Mouse (Mus musculus): ENCODE results near the gene Vkorc1. TPM values are rescaled to one million over a fixed set of nuclear protein-coding genes. Genes with fewer than 3 reads are reported as not detected.

Vkorc1 gene
- polyA plus RNA-seq, 1 experiment from 2014 or later = 66.7 TPM

GRCm38 (mm10) chr7:127870136-127870821 is 25.1 kb downstream of the Vkorc1 start:
- no peaks in the 10 kb centered on the region for H3K27me3 ChIP-seq
- H3K27ac ChIP-seq = no peak overlapping the region
- H3K9ac ChIP-seq = no peak overlapping the region
- WGBS = 81% methylated on average over 5 of the region's 5 CpGs
- no peak for ATAC-seq (ENCODE audit: low FRiP score)
- H3K4me1 ChIP-seq = peaks cover 18% of the 10 kb centered on the region
- no peak overlapping the region for H3K4me3 ChIP-seq
- peaks cover 47% of the 10 kb centered on the region for H3K36me3 ChIP-seq
- no peaks in the 10 kb centered on the region for H3K9me3 ChIP-seq (replicated peaks)
- no peak overlapping the region for H3K4me2 ChIP-seq (replicated peaks)

- Histone ChIP-seq H3K9ac (no peak overlapping the region), H3K9me3 (replicated peaks) (no peaks in the 10 kb centered on the region), H3K4me2 (replicated peaks) (no peak overlapping the region), H3K36me3 (peaks cover 57% of the 10 kb centered on the region), H3K4me3 (no peak overlapping the region), H3K4me1 (peaks cover 14% of the 10 kb centered on the region), H3K27me3 (no peaks in the 10 kb centered on the region), H3K27ac (0 out of 2 replicates have a peak overlapping the region, but pooled peaks have one; percentile 12)
- no peak for ATAC-seq (ENCODE audit: low FRiP score)
- WGBS = 87% methylated on average over 3 of the region's 3 CpGs
Observed at GRCm38 (mm10) chr7:127869149-127869810, 26.1 kb downstream of the Vkorc1 start.

DNA sequence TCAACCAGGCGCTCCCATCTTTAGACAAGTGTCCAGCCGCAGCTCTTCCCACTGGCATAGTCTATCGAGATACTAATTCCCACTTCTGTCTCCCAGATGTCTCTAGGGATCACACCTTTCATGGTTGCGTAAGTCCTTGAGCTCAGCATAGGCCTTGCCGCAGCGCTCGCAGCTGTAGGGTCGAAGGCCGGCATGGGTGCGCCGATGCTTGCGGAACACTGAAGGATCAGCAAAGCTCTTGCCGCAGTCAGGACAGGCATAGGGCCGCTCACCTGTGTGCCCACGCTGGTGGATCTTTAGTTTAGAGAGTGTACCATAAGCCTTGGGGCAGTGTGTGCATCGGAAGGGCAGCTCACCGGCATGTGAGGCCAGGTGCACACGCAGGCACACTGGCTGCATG is 27.8 kb downstream of the Vkorc1 start:
- 96% methylated on average over 18 of the region's 18 CpGs for whole genome bisulfite sequencing
- Histone ChIP-seq H3K9me3 (replicated peaks) (no peaks in the 10 kb centered on the region), H3K4me1 (no peaks in the 10 kb centered on the region), H3K9ac (no peak overlapping the region), H3K27ac (no peak overlapping the region), H3K4me3 (no peak overlapping the region), H3K4me2 (replicated peaks) (no peak overlapping the region), H3K36me3 (peaks cover 59% of the 10 kb centered on the region), H3K27me3 (no peaks in the 10 kb centered on the region)
- no peak for ATAC-seq (ENCODE audit: low FRiP score)

- no peak overlapping the region for H3K9ac ChIP-seq
- no peak overlapping the region for H3K27ac ChIP-seq
- 94% methylated on average over 12 of the region's 12 CpGs for WGBS
- peaks cover 50% of the 10 kb centered on the region for H3K36me3 ChIP-seq
- no peak for ATAC-seq (ENCODE audit: low FRiP score)
- H3K4me1 ChIP-seq = no peaks in the 10 kb centered on the region
- no peaks in the 10 kb centered on the region for H3K9me3 ChIP-seq (replicated peaks)
- no peak overlapping the region for H3K4me2 ChIP-seq (replicated peaks)
- H3K4me3 ChIP-seq = no peak overlapping the region
- no peaks in the 10 kb centered on the region for H3K27me3 ChIP-seq
Observed at GRCm38 (mm10) chr7:127866434-127866833, 29.0 kb downstream of the Vkorc1 start.

DNA sequence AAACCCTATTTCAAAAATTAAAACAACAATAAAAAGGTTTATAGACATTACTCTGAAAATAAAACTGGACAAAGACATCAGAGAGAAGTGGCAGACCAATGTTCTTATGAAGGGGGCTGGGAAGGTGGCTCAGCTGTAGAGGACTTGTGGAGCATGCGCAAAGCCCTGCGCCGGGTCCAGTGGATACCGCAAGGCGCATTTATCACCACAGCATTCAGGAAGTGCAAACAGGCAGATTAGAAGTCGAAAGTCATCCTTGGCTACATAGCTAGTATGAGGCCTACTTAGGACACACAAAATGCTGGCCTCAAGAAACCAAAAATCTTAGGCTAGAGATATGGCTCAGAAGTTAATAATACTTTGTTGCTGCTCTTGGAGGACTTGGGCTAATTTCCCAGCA is 37.2 kb downstream of the Vkorc1 start:
- Histone ChIP-seq H3K9ac (no peak overlapping the region), H3K9me3 (replicated peaks) (no peaks in the 10 kb centered on the region), H3K4me3 (no peak overlapping the region), H3K27ac (no peak overlapping the region), H3K4me1 (no peaks in the 10 kb centered on the region), H3K4me2 (replicated peaks) (no peak overlapping the region), H3K27me3 (no peaks in the 10 kb centered on the region), H3K36me3 (peaks cover 3% of the 10 kb centered on the region; the same call in 1 of the 2 replicates)
- WGBS = 97% methylated on average over 6 of the region's 6 CpGs
- no peak for ATAC-seq (ENCODE audit: low FRiP score)

DNA sequence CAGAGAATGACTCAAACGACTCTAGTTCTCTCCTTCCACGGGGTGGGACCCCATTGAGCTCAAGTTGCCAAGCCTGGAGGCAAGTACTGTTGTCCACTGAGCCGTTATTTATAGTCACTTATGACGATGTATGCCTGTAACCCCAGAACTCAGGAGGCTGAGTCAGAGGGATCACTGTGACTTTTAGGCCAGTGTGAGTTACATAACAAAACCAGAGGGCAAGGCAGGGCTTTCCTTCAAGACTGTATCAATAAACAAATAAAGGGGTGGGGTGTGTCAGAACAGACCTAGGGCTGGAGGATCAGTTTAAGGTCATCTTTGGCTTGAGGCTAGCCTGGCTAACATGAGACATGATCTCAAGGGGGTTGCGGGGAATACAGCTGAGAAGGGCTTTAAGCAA is 44.5 kb downstream of the Vkorc1 start:
- no peaks in the 10 kb centered on the region for H3K9me3 ChIP-seq (replicated peaks)
- WGBS = 65% methylated on average over 5 of the region's 5 CpGs
- H3K9ac ChIP-seq = no peak overlapping the region
- peaks cover 6% of the 10 kb centered on the region for H3K36me3 ChIP-seq
- no peak overlapping the region for H3K4me2 ChIP-seq (replicated peaks)
- H3K27me3 ChIP-seq = no peaks in the 10 kb centered on the region
- no peak overlapping the region for H3K27ac ChIP-seq
- no peak for ATAC-seq (ENCODE audit: low FRiP score)
- no peaks in the 10 kb centered on the region for H3K4me1 ChIP-seq
- H3K4me3 ChIP-seq = no peak overlapping the region

DNA sequence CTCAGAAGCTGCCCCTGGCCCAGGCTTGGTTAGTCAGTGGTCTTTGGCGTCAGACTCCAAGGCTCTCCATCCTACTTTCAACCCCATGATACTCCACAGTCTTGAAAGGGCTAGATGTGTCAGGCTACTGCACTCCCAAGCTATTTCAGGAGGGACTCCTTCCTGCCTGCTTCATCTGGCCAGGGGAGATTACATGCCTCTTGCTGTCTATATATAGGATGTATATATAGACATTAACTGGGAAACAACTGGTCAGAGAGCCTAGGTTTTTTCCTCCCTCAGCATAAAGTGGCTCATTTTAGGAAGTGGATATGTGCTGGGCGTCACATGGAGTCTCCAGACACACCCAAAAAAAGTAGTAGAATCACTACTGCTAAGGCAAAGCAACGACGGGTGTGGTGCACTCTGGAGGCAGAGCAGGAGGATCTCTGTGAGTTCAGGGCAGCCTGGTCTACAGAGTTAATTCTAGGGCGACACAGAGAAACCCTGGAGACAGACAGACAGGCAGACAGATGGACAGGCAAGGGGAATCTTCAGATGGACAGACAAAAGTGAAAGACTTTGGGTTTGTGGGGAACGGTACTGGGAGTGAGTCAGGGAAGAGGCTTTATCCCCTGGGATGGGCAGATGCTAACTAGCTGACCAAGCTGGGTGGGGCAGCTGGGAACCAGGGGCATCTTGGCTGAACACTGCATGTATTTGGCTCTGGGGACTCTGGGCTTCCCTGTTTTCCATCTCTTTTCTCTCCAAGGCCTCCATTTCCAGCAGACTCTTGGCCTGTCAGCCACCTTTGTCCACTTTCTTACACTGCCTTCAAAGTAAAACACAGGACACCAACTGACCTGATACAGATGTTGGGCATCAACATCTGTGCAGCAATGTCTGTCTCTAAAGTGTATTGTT is 45.2 kb downstream of the Vkorc1 start:
- H3K4me2 ChIP-seq (replicated peaks) = no peak overlapping the region
- no peak overlapping the region for H3K27ac ChIP-seq
- no peak overlapping the region for H3K9ac ChIP-seq
- ATAC-seq (ENCODE audit: low FRiP score) = no peak
- no peak overlapping the region for H3K4me3 ChIP-seq
- 83% methylated on average over 6 of the region's 6 CpGs for WGBS
- peaks cover 6% of the 10 kb centered on the region for H3K36me3 ChIP-seq
- H3K4me1 ChIP-seq = no peaks in the 10 kb centered on the region
- H3K27me3 ChIP-seq = no peaks in the 10 kb centered on the region
- H3K9me3 ChIP-seq (replicated peaks) = no peaks in the 10 kb centered on the region

Other genes with a start within 250 kb of the Vkorc1 start
- gene Bcl7c, start 186.7 kb downstream of the Vkorc1 start, polyA plus RNA-seq (2016; fragmentation: Nextera tagmentation; extraction: Ambion mirVana) = 87.4 and 103 TPM in 2 replicates
- 10.2 and 12.4 TPM in 2 replicates for gene Ctf1, start 182.9 kb downstream of the Vkorc1 start, polyA plus RNA-seq (2016; fragmentation: Nextera tagmentation; extraction: Ambion mirVana)
- gene Ctf2, start 163.5 kb downstream of the Vkorc1 start, polyA plus RNA-seq (2016; fragmentation: Nextera tagmentation; extraction: Ambion mirVana) = 0.21 TPM in 1 of 2 replicates, not detected in the other
- gene Fbxl19, start 151.1 kb downstream of the Vkorc1 start, polyA plus RNA-seq (2016; fragmentation: Nextera tagmentation; extraction: Ambion mirVana) = 10.7 and 11.4 TPM in 2 replicates
- gene Orai3, start 125.8 kb downstream of the Vkorc1 start, polyA plus RNA-seq (2016; fragmentation: Nextera tagmentation; extraction: Ambion mirVana) = 9.6 and 10.0 TPM in 2 replicates
- gene Setd1a, start 118.9 kb downstream of the Vkorc1 start, polyA plus RNA-seq (2016; fragmentation: Nextera tagmentation; extraction: Ambion mirVana) = 19.8 and 23.4 TPM in 2 replicates
- not detected in 2 replicates for gene Gm49388, start 110.0 kb downstream of the Vkorc1 start, polyA plus RNA-seq (2016; fragmentation: Nextera tagmentation; extraction: Ambion mirVana)
- 8.6 and 8.8 TPM in 2 replicates for gene Hsd3b7, start 95.0 kb downstream of the Vkorc1 start, polyA plus RNA-seq (2016; fragmentation: Nextera tagmentation; extraction: Ambion mirVana)
- gene Stx4a, start 71.3 kb downstream of the Vkorc1 start, polyA plus RNA-seq (2016; fragmentation: Nextera tagmentation; extraction: Ambion mirVana) = 28.1 and 32.1 TPM in 2 replicates
- gene Stx1b, start 71.1 kb downstream of the Vkorc1 start, polyA plus RNA-seq (2016; fragmentation: Nextera tagmentation; extraction: Ambion mirVana) = 20.0 and 20.5 TPM in 2 replicates
- gene Zfp646, start 19.4 kb downstream of the Vkorc1 start, polyA plus RNA-seq (2016; fragmentation: Nextera tagmentation; extraction: Ambion mirVana) = 19.7 and 20.9 TPM in 2 replicates
- gene Zfp668, start 18.8 kb downstream of the Vkorc1 start, polyA plus RNA-seq (2016; fragmentation: Nextera tagmentation; extraction: Ambion mirVana) = 37.4 and 37.5 TPM in 2 replicates
- gene Prss53, start 4.6 kb downstream of the Vkorc1 start, polyA plus RNA-seq (2016; fragmentation: Nextera tagmentation; extraction: Ambion mirVana) = 0.77 and 0.98 TPM in 2 replicates
- not detected in 2 replicates for gene Gm21974, start 163 bp downstream of the Vkorc1 start, polyA plus RNA-seq (2016; fragmentation: Nextera tagmentation; extraction: Ambion mirVana)
- gene Bckdk, start 8.5 kb upstream of the Vkorc1 start, polyA plus RNA-seq (2016; fragmentation: Nextera tagmentation; extraction: Ambion mirVana) = 74.4 and 75.1 TPM in 2 replicates
- 49.6 and 50.9 TPM in 2 replicates for gene Kat8, start 16.9 kb upstream of the Vkorc1 start, polyA plus RNA-seq (2016; fragmentation: Nextera tagmentation; extraction: Ambion mirVana)
- 4.2 and 7.3 TPM in 2 replicates for gene Prss8, start 34.5 kb upstream of the Vkorc1 start, polyA plus RNA-seq (2016; fragmentation: Nextera tagmentation; extraction: Ambion mirVana)
- gene Prss36, start 51.1 kb upstream of the Vkorc1 start, polyA plus RNA-seq (2016; fragmentation: Nextera tagmentation; extraction: Ambion mirVana) = 10.4 and 12.0 TPM in 2 replicates
- 502 and 538 TPM in 2 replicates for gene Fus, start 71.8 kb upstream of the Vkorc1 start, polyA plus RNA-seq (2016; fragmentation: Nextera tagmentation; extraction: Ambion mirVana)
- 6.4 and 9.4 TPM in 2 replicates for gene Pycard, start 98.2 kb upstream of the Vkorc1 start, polyA plus RNA-seq (2016; fragmentation: Nextera tagmentation; extraction: Ambion mirVana)
- gene Trim72, start 108.3 kb upstream of the Vkorc1 start, polyA plus RNA-seq (2016; fragmentation: Nextera tagmentation; extraction: Ambion mirVana) = 0.15 and 0.59 TPM in 2 replicates
- gene Itgam, start 167.0 kb upstream of the Vkorc1 start, polyA plus RNA-seq (2016; fragmentation: Nextera tagmentation; extraction: Ambion mirVana) = 0.83 and 0.97 TPM in 2 replicates
- not detected in 2 replicates for gene Gm49368, start 167.1 kb upstream of the Vkorc1 start, polyA plus RNA-seq (2016; fragmentation: Nextera tagmentation; extraction: Ambion mirVana)
- 0.08 TPM in 1 of 2 replicates, not detected in the other for gene Itgax, start 233.9 kb upstream of the Vkorc1 start, polyA plus RNA-seq (2016; fragmentation: Nextera tagmentation; extraction: Ambion mirVana)